Comparison of ENCODE assay signal across 8 mouse cellular contexts in the genomic region with DNA sequence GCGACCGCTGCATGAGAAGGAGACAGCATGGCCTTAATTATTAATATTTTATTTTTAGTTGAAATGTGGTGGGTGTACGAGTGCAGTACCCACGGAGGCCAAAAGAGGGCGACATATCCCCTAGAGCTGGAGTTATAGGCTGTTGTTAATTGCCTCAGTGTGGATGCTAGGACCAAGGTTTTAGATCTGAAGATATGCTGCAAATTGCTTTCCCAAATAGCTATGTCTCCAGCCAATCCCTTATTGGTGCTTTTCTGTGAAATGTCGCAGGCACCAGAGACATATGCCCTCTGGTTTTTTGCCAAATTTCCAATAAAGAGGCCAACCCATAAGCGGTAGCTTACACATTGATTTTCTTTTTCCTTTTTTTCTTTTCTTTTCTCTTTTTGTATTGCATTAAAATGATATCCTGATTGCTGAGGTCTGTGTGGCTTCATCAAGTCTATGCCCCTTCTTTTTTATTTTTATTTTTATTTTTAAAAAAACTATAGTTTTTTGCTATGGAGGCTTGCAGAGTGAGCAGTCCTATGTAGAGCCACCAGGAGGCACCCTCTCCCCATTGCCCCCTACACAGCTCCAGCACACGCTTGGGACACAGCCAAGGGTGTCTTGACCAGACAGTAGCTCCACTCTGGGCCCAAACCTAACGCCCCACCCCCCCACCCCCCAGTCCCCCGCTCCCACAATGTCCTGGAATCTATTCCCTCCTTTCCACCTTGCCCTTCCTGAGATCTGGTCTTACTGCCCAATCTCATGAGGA. TPM values are rescaled to one million over a fixed set of nuclear protein-coding genes. Genes with fewer than 3 reads are reported as not detected.
DNase-seq lines count a peak whose midpoint lies in the region; ATAC-seq and TF ChIP-seq lines count a peak whose summit lies in the region.
"Had no signal": no experiment of that assay in that cellular context is flagged by ENCODE, and none has a peak within 500 bp of the region (broad histone marks: within the 10 kb centered on the region; RNA-seq: fewer than 3 reads in every experiment).

No protein-coding gene starts in this region.

- no peak for DNase-seq in Patski (ENCODE audit: low read depth, low spot score)
- peak; percentile 60 for DNase-seq in c-Kit-negative CD71-positive TER-119-positive erythroid progenitor cells, embryonic 14.5 days (ENCODE audit: low read depth, low spot score)
- peak; percentile 72 for DNase-seq in hindbrain, embryonic 14.5 days (ENCODE audit: low spot score)
- peak; percentile 32 to 54 for DNase-seq in left cerebral cortex, adult 18-20 months (ENCODE audit: low spot score in 2 of 2)

- no peak overlapping the region for H3K4me2 ChIP-seq in forebrain, embryonic 12.5 days
- no peak overlapping the region for H3K4me2 ChIP-seq in hindbrain, embryonic 14.5 days (replicated peaks)
- H3K4me2 ChIP-seq: limb, embryonic 15.5 days had no signal

- 0 out of 2 replicates have a peak, but pooled peaks cover 7% of the 10 kb centered on the region for H3K4me1 ChIP-seq in forebrain, embryonic 12.5 days
- H3K4me1 ChIP-seq in hindbrain, embryonic 14.5 days (replicated peaks; ENCODE audit: control insufficient read depth, insufficient read depth, low read length): no peaks in the 10 kb centered on the region
- no peaks in the 10 kb centered on the region; the same call in 1 of the 2 replicates for H3K4me1 ChIP-seq in small intestine, adult 2 months (ENCODE audit: control insufficient read depth, insufficient read depth, insufficient read length, low read length)

- H3K9ac ChIP-seq in forebrain, embryonic 12.5 days: no peak overlapping the region
- no peak overlapping the region for H3K9ac ChIP-seq in hindbrain, embryonic 14.5 days
- H3K9ac ChIP-seq: limb, embryonic 15.5 days had no signal

- ATAC-seq in Patski: peak; percentile 58
- peak; percentile 69; the same call in 1 of the 2 replicates for ATAC-seq in forebrain, embryonic 12.5 days (ENCODE audit: low FRiP score)
- ATAC-seq in hindbrain, embryonic 14.5 days (ENCODE audit: low FRiP score): no peak
- peak; percentile 49 for ATAC-seq in megakaryocyte progenitor cell, adult 5-6 weeks (replicated peaks; ENCODE audit: poor library complexity)

- no peaks in the 10 kb centered on the region for H3K9me3 ChIP-seq in forebrain, embryonic 12.5 days
- H3K9me3 ChIP-seq in hindbrain, embryonic 14.5 days (ENCODE audit: control insufficient read depth, low read length): no peaks in the 10 kb centered on the region
- H3K9me3 ChIP-seq: limb, embryonic 15.5 days had no signal

- 20% methylated on average over 10 of the region's 10 CpGs for WGBS in forebrain, embryonic 12.5 days
- 20% methylated on average over 10 of the region's 10 CpGs for WGBS in hindbrain, embryonic 14.5 days
- WGBS in small intestine, adult 2 months: 25% methylated on average over 10 of the region's 10 CpGs

- H3K27me3 ChIP-seq in Patski: no peaks in the 10 kb centered on the region
- H3K27me3 ChIP-seq in forebrain, embryonic 12.5 days: no peaks in the 10 kb centered on the region
- no peaks in the 10 kb centered on the region for H3K27me3 ChIP-seq in hindbrain, embryonic 14.5 days (ENCODE audit: control insufficient read depth, insufficient read depth, low read length)
- H3K27me3 ChIP-seq in small intestine, adult 2 months (ENCODE audit: control insufficient read depth, insufficient read depth, low read length): no peaks in the 10 kb centered on the region
- H3K27me3 ChIP-seq: limb, embryonic 15.5 days had no signal

- no peak for TF ChIP-seq POLR2A in small intestine, adult 2 months (IDR thresholded peaks at IDR 0.05; ENCODE audit: low read depth, low read length)

- in situ Hi-C loops in Patski (cut with MboI; ENCODE audit: low pct_unique_long_range_greater_than_20kb): loop anchor here (5.0 kb wide), 1 partner anchor 146 kb away; a partner anchor contains a TSS

- H3K36me3 ChIP-seq in forebrain, embryonic 12.5 days (replicated peaks): no peaks in the 10 kb centered on the region
- no peaks in the 10 kb centered on the region for H3K36me3 ChIP-seq in hindbrain, embryonic 14.5 days (replicated peaks; ENCODE audit: control insufficient read depth, insufficient read depth)
- no peaks in the 10 kb centered on the region for H3K36me3 ChIP-seq in small intestine, adult 2 months (ENCODE audit: control insufficient read depth, insufficient read depth, low read length)
- H3K36me3 ChIP-seq: limb, embryonic 15.5 days had no signal

- POLR2A ChIA-PET in Patski (lab: Charles Lee): interaction anchor here (0.9 kb wide), 1 partner anchor 306 kb away, joined by 3 read pairs; a partner anchor contains a TSS

- CTCF ChIA-PET in Patski (lab: Charles Lee): interaction anchor here (0.7 to 3.5 kb wide), 18 partner anchors 8 to 145 kb away, joined by 3 to 32 read pairs (median 4); a partner anchor contains a TSS

- TF ChIP-seq CTCF in Patski (IDR thresholded peaks at IDR 0.05): peak; percentile 88
- peak; percentile 76; the same call in 1 of the 2 replicates for TF ChIP-seq CTCF in small intestine, adult 2 months (IDR thresholded peaks at IDR 0.05; ENCODE audit: extremely low read depth, insufficient read length, insufficient replicate concordance, low read depth, low read length)

- H3K4me3 ChIP-seq in forebrain, embryonic 12.5 days (replicated peaks): no peak overlapping the region
- no peak overlapping the region for H3K4me3 ChIP-seq in hindbrain, embryonic 14.5 days (replicated peaks; ENCODE audit: low read length)
- no peak overlapping the region for H3K4me3 ChIP-seq in small intestine, adult 2 months (ENCODE audit: low read depth, low read length)
- H3K4me3 ChIP-seq: limb, embryonic 15.5 days had no signal

- H3K27ac ChIP-seq in forebrain, embryonic 12.5 days: no peak overlapping the region
- H3K27ac ChIP-seq in hindbrain, embryonic 14.5 days: no peak overlapping the region
- no peak overlapping the region for H3K27ac ChIP-seq in small intestine, adult 2 months (ENCODE audit: insufficient read depth, low read depth, low read length)
- H3K27ac ChIP-seq: limb, embryonic 15.5 days had no signal

RNA-seq across cellular contexts. Expression of a gene that starts 38.7 kb away (rescaled TPM):
- 104 TPM for polyA plus RNA-seq in Patski (2021)
- 82.6 and 87.5 TPM in 2 replicates for polyA plus RNA-seq in forebrain, embryonic 12.5 days (2016; fragmentation: Nextera tagmentation; extraction: Ambion mirVana)
- 72.0 and 78.1 TPM in 2 replicates for polyA plus RNA-seq in hindbrain, embryonic 14.5 days (2014; fragmentation: Nextera tagmentation; extraction: Ambion mirVana)
- 10 to 100 TPM; 88.8 to 95.0 TPM for total RNA-seq in left cerebral cortex, adult 18-20 months (2021)
- total RNA-seq in megakaryocyte progenitor cell, adult 5-6 weeks (2015): 256 and 262 TPM in 2 replicates
- 224 and 237 TPM in 2 replicates for total RNA-seq in megakaryocyte progenitor cell, adult 5-6 weeks (2017)
- polyA plus RNA-seq in small intestine, adult 2 months (2012; rRNA removed): 23.9 and 29.8 TPM in 2 replicates
